Mouse (Mus musculus): ENCODE data around the gene Slc6a19. TPM values are rescaled to one million over a fixed set of nuclear protein-coding genes. Genes with fewer than 3 reads are reported as not detected.

The Slc6a19 gene
- polyA plus RNA-seq, 1 experiment = 0.16 TPM

GRCm38 (mm10) chr13:73730913-73731312, 26.2 kb upstream of the Slc6a19 start:
- Histone ChIP-seq H3K9ac (ENCODE audit: low read depth, poor library complexity, severe bottlenecking) (no peak overlapping the region), H3K4me1 (ENCODE audit: control insufficient read depth, insufficient read depth, low read length) (peaks cover 3% of the 10 kb centered on the region), H3K9me3 (replicated peaks; ENCODE audit: control insufficient read depth, insufficient read depth, low read length, poor library complexity, severe bottlenecking) (no peaks in the 10 kb centered on the region), H3K27ac (ENCODE audit: insufficient read depth, low read length) (no peak overlapping the region), H3K36me3 (ENCODE audit: control insufficient read depth, insufficient read depth, low read length, poor library complexity, severe bottlenecking) (no peaks in the 10 kb centered on the region), H3K27me3 (ENCODE audit: control insufficient read depth, insufficient read depth, low read length, poor library complexity, severe bottlenecking) (no peaks in the 10 kb centered on the region), H3K4me3 (ENCODE audit: low read depth, low read length) (no peak overlapping the region)
- TF ChIP-seq POLR2A (IDR thresholded peaks at IDR 0.05; ENCODE audit: insufficient read depth, low read length) = no peak
- no peak for TF ChIP-seq CTCF (IDR thresholded peaks at IDR 0.05; ENCODE audit: low read depth, low read length)
- TF ChIP-seq EP300 (IDR thresholded peaks at IDR 0.05; ENCODE audit: insufficient read depth, low read depth, low read length) = no peak

DNA sequence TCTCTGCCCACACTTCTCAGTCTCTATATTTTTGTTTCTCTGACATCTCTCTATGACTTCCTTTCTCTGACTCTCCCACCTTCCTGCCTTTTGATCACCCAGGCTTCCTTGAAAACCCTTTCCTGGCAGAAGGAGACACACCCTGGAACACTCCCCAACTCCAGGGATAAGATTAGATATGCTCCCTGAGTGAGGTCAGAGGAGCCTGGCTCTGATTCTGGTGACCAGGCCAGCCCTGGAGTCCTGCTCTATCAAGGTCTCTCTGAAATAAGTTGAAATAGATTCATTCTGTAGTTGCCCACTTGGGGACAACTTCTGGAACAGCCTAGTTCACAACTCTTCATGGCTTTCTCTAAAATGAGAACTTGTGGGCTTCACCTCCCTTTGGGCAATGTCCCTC, 24.0 kb upstream of the Slc6a19 start:
- Histone ChIP-seq H3K4me1 (ENCODE audit: control insufficient read depth, insufficient read depth, low read length) (peaks cover 3% of the 10 kb centered on the region), H3K9me3 (replicated peaks; ENCODE audit: control insufficient read depth, insufficient read depth, low read length, poor library complexity, severe bottlenecking) (no peaks in the 10 kb centered on the region), H3K9ac (ENCODE audit: low read depth, poor library complexity, severe bottlenecking) (no peak overlapping the region), H3K4me3 (ENCODE audit: low read depth, low read length) (no peak overlapping the region), H3K36me3 (ENCODE audit: control insufficient read depth, insufficient read depth, low read length, poor library complexity, severe bottlenecking) (no peaks in the 10 kb centered on the region), H3K27ac (ENCODE audit: insufficient read depth, low read length) (no peak overlapping the region), H3K27me3 (ENCODE audit: control insufficient read depth, insufficient read depth, low read length, poor library complexity, severe bottlenecking) (no peaks in the 10 kb centered on the region)
- TF ChIP-seq EP300 (IDR thresholded peaks at IDR 0.05; ENCODE audit: insufficient read depth, low read depth, low read length) = no peak
- no peak for TF ChIP-seq POLR2A (IDR thresholded peaks at IDR 0.05; ENCODE audit: insufficient read depth, low read length)
- no peak for TF ChIP-seq CTCF (IDR thresholded peaks at IDR 0.05; ENCODE audit: low read depth, low read length)

DNA sequence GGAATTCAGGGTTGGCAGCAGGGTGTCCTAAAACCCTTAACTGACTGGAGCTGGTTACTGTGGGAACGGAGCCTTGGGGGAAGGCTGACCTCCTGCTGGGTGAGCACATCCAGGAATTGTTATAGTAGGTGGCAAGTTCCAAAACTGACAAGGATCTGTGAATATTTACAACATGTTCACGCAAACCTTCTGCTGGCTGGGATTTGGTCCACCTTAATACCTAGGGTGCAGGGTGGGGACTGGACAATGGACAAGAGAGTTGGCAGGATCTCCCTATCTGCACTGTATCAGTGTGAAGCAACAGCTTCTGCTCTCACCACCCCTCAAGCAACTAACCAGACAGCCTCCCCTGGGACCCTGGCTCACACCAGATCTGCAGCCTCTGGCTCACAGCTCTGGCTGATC, 23.0 kb upstream of the Slc6a19 start:
- Histone ChIP-seq H3K4me1 (ENCODE audit: control insufficient read depth, insufficient read depth, low read length) (peaks cover 3% of the 10 kb centered on the region), H3K4me3 (ENCODE audit: low read depth, low read length) (no peak overlapping the region), H3K9ac (ENCODE audit: low read depth, poor library complexity, severe bottlenecking) (no peak overlapping the region), H3K27me3 (ENCODE audit: control insufficient read depth, insufficient read depth, low read length, poor library complexity, severe bottlenecking) (no peaks in the 10 kb centered on the region), H3K9me3 (replicated peaks; ENCODE audit: control insufficient read depth, insufficient read depth, low read length, poor library complexity, severe bottlenecking) (no peaks in the 10 kb centered on the region), H3K27ac (ENCODE audit: insufficient read depth, low read length) (no peak overlapping the region), H3K36me3 (ENCODE audit: control insufficient read depth, insufficient read depth, low read length, poor library complexity, severe bottlenecking) (no peaks in the 10 kb centered on the region)
- TF ChIP-seq POLR2A (IDR thresholded peaks at IDR 0.05; ENCODE audit: insufficient read depth, low read length) = no peak
- no peak for TF ChIP-seq CTCF (IDR thresholded peaks at IDR 0.05; ENCODE audit: low read depth, low read length)
- TF ChIP-seq EP300 (IDR thresholded peaks at IDR 0.05; ENCODE audit: insufficient read depth, low read depth, low read length) = no peak

- Histone ChIP-seq H3K27ac (ENCODE audit: insufficient read depth, low read length) (no peak overlapping the region), H3K4me3 (ENCODE audit: low read depth, low read length) (no peak overlapping the region), H3K9me3 (replicated peaks; ENCODE audit: control insufficient read depth, insufficient read depth, low read length, poor library complexity, severe bottlenecking) (no peaks in the 10 kb centered on the region), H3K27me3 (ENCODE audit: control insufficient read depth, insufficient read depth, low read length, poor library complexity, severe bottlenecking) (no peaks in the 10 kb centered on the region), H3K4me1 (ENCODE audit: control insufficient read depth, insufficient read depth, low read length) (no peaks in the 10 kb centered on the region), H3K9ac (ENCODE audit: low read depth, poor library complexity, severe bottlenecking) (no peak overlapping the region), H3K36me3 (ENCODE audit: control insufficient read depth, insufficient read depth, low read length, poor library complexity, severe bottlenecking) (no peaks in the 10 kb centered on the region)
- TF ChIP-seq CTCF (IDR thresholded peaks at IDR 0.05; ENCODE audit: low read depth, low read length) = no peak
- TF ChIP-seq EP300 (IDR thresholded peaks at IDR 0.05; ENCODE audit: insufficient read depth, low read depth, low read length) = no peak
- no peak for TF ChIP-seq POLR2A (IDR thresholded peaks at IDR 0.05; ENCODE audit: insufficient read depth, low read length)
These were observed 20.6 kb upstream of the Slc6a19 start for GRCm38 (mm10) chr13:73725315-73725714.

DNA sequence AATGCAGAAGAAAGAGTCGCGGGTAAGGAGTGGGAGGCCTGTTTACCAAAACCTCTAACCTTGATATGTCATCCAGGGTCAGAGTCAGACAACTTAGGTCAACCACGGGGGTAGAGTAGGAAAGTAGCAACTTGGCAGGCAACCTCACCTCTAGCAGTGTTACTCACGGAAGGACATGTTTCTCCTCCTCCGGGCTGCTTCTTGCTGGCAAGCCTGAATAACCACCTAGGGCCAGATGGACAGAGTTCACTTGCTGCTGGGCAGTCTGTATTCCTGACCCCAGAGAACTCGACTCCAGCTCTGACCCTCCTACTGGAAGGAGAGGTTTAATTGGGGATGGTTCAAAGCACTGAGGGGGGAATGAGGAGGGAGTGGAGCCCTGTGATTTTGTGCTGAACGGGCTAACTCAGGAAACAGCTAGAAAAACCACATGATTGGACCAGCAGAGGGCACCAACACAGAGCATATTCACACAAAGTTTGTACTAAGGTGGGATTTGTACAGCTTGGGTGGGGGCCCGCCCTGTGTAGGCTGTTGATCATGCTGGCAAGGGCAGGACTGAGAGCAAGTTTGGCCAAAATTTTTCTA, 18.5 kb upstream of the Slc6a19 start:
- peak; percentile 39 for TF ChIP-seq CTCF (IDR thresholded peaks at IDR 0.05; ENCODE audit: low read depth, low read length)
- TF ChIP-seq POLR2A (IDR thresholded peaks at IDR 0.05; ENCODE audit: insufficient read depth, low read length) = no peak
- Histone ChIP-seq H3K9ac (ENCODE audit: low read depth, poor library complexity, severe bottlenecking) (no peak overlapping the region), H3K27ac (ENCODE audit: insufficient read depth, low read length) (no peak overlapping the region)

DNA sequence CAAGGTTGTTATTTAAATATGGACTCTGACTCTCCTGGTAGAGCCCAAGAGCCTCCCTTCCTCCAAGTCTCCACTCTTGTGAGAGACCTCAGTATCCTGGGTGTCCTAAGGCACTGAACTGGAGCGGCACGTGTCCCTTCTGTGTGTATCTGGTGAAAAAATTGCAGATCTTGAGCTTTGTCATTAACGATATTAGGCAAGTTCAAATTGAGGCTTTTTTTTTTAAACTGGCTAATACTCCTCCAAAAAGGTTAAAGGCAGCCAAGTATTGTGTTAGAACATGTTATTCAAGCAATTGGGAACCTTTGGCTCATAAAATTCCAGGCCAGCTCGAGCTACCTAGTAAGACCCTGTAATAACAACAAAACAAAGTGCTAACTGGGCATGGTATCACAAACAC, 15.6 kb upstream of the Slc6a19 start:
- no peak overlapping the region for H3K4me3 ChIP-seq (ENCODE audit: low read depth, low read length)
- TF ChIP-seq POLR2A (IDR thresholded peaks at IDR 0.05; ENCODE audit: insufficient read depth, low read length) = no peak
- TF ChIP-seq EP300 (IDR thresholded peaks at IDR 0.05; ENCODE audit: insufficient read depth, low read depth, low read length) = no peak
- no peak for TF ChIP-seq CTCF (IDR thresholded peaks at IDR 0.05; ENCODE audit: low read depth, low read length)
- no peak overlapping the region for H3K27ac ChIP-seq (ENCODE audit: insufficient read depth, low read length)

More for the DNA sequence above, 18.5 kb upstream of the Slc6a19 start:
- Histone ChIP-seq H3K9me3 (replicated peaks; ENCODE audit: control insufficient read depth, insufficient read depth, low read length, poor library complexity, severe bottlenecking) (no peaks in the 10 kb centered on the region), H3K4me1 (ENCODE audit: control insufficient read depth, insufficient read depth, low read length) (no peaks in the 10 kb centered on the region), H3K4me3 (ENCODE audit: low read depth, low read length) (no peak overlapping the region), H3K27me3 (ENCODE audit: control insufficient read depth, insufficient read depth, low read length, poor library complexity, severe bottlenecking) (no peaks in the 10 kb centered on the region), H3K36me3 (ENCODE audit: control insufficient read depth, insufficient read depth, low read length, poor library complexity, severe bottlenecking) (no peaks in the 10 kb centered on the region)

More for the DNA sequence above, 15.6 kb upstream of the Slc6a19 start:
- Histone ChIP-seq H3K9me3 (replicated peaks; ENCODE audit: control insufficient read depth, insufficient read depth, low read length, poor library complexity, severe bottlenecking) (no peaks in the 10 kb centered on the region), H3K9ac (ENCODE audit: low read depth, poor library complexity, severe bottlenecking) (no peak overlapping the region), H3K36me3 (ENCODE audit: control insufficient read depth, insufficient read depth, low read length, poor library complexity, severe bottlenecking) (no peaks in the 10 kb centered on the region), H3K27me3 (ENCODE audit: control insufficient read depth, insufficient read depth, low read length, poor library complexity, severe bottlenecking) (no peaks in the 10 kb centered on the region), H3K4me1 (ENCODE audit: control insufficient read depth, insufficient read depth, low read length) (no peaks in the 10 kb centered on the region)

Data from ES-Bruce4 (cell line).